In genomic region chr1:62794223-62794895, GRCm38 (mm10) we compare ENCODE assay signal across 8 mouse cellular contexts.
A peak's percentile ranks its signal among the peaks of the same experiment; 100 is the strongest.
DNase-seq lines count a peak whose midpoint lies in the region; ATAC-seq lines count a peak whose summit lies in the region.

No protein-coding gene starts in this region.

- no peaks in the 10 kb centered on the region for H3K27me3 ChIP-seq in heart, embryonic 12.5 days (replicated peaks)

- H3K9ac ChIP-seq in heart, embryonic 12.5 days: no peak overlapping the region

- no peak for DNase-seq in heart, adult 8-10 months (ENCODE audit: low spot score)
- peak; percentile 46 for DNase-seq in adrenal gland, postnatal 25 days
- peak; percentile 74 to 83 for DNase-seq in frontal cortex, adult 2 months (ENCODE audit: extremely low spot score in 1 of 2, low spot score in 1 of 2)
- peak; percentile 80 to 94 for DNase-seq in left cerebral cortex, postnatal 14 days (ENCODE audit: low spot score in 2 of 2)
- DNase-seq in ovary, postnatal 14 days (ENCODE audit: low spot score): peak; percentile 25
- no peak for DNase-seq in gastrocnemius, adult 8-10 months (ENCODE audit: low spot score in 2 of 2)
- DNase-seq in urinary bladder, adult 2 months (ENCODE audit: low spot score): no peak

- no peaks in the 10 kb centered on the region for H3K9me3 ChIP-seq in heart, embryonic 12.5 days (replicated peaks)

- no peak overlapping the region for H3K27ac ChIP-seq in heart, embryonic 12.5 days (ENCODE audit: poor library complexity, severe bottlenecking)

- peaks cover 18% of the 10 kb centered on the region for H3K4me1 ChIP-seq in heart, embryonic 12.5 days (replicated peaks)

- intact Hi-C loops in left cerebral cortex, postnatal 14 days (cut with DNase I): loop anchor here (2.0 to 5.0 kb wide), 2 partner anchors 37 to 134 kb away; no protein-coding TSS in a partner anchor

- 31% methylated on average over 19 of the region's 19 CpGs for WGBS in heart, embryonic 12.5 days

- ATAC-seq in heart, embryonic 12.5 days (ENCODE audit: insufficient number of reproducible peaks, low FRiP score): no peak

- peak overlapping the region; percentile 33; the same call in 1 of the 2 replicates for H3K4me2 ChIP-seq in heart, embryonic 12.5 days

- no peak overlapping the region for H3K4me3 ChIP-seq in heart, embryonic 12.5 days

- no peaks in the 10 kb centered on the region for H3K36me3 ChIP-seq in heart, embryonic 12.5 days

Comparison
In these comparisons a context has a peak if more than half of its experiments do, and no peak if none do; other contexts are left out.
1. DNase-seq: peak in adrenal gland, postnatal 25 days (single experiment), frontal cortex, adult 2 months (2 of 2), left cerebral cortex, postnatal 14 days (2 of 2) and ovary, postnatal 14 days (single experiment); none in heart, adult 8-10 months (single experiment), gastrocnemius, adult 8-10 months (0 of 2) and urinary bladder, adult 2 months (single experiment).